In genomic region chr15:91971846-91972245, GRCm38 (mm10) we compare ENCODE assay signal across 22 mouse cellular contexts.
DNase-seq lines count a peak whose midpoint lies in the region; ATAC-seq lines count a peak whose summit lies in the region.
"Had no signal": no experiment of that assay in that cellular context is flagged by ENCODE, and none has a peak within 500 bp of the region (broad histone marks: within the 10 kb centered on the region; RNA-seq: fewer than 3 reads in every experiment).

No protein-coding gene starts in this region.

- 0 out of 2 replicates have a peak overlapping the region, but pooled peaks have one; percentile 7 for H3K4me2 ChIP-seq in heart, embryonic 14.5 days (ENCODE audit: low read length)
- H3K4me2 ChIP-seq in neural tube, embryonic 11.5 days (ENCODE audit: low read depth) = no peak overlapping the region
- H3K4me2 ChIP-seq: forebrain, embryonic 12.5 days; kidney, embryonic 15.5 days had no signal

- no peaks in the 10 kb centered on the region for H3K4me1 ChIP-seq in heart, embryonic 14.5 days (ENCODE audit: control insufficient read depth in 2 of 2, insufficient read depth in 2 of 2, low read length in 2 of 2)
- no peaks in the 10 kb centered on the region for H3K4me1 ChIP-seq in neural tube, embryonic 11.5 days (ENCODE audit: control insufficient read depth, insufficient read depth, low read length)
- H3K4me1 ChIP-seq: kidney, embryonic 15.5 days had no signal

- H3K9me3 ChIP-seq in heart, embryonic 14.5 days (ENCODE audit: control insufficient read depth, low read length) = no peaks in the 10 kb centered on the region
- H3K9me3 ChIP-seq in neural tube, embryonic 11.5 days (ENCODE audit: control insufficient read depth, low read length) = no peaks in the 10 kb centered on the region
- H3K9me3 ChIP-seq: forebrain, embryonic 12.5 days; kidney, embryonic 15.5 days; limb, embryonic 10.5 days had no signal

- WGBS in heart, embryonic 14.5 days = 26% methylated on average over 5 of the region's 5 CpGs
- 31% methylated on average over 5 of the region's 5 CpGs for WGBS in neural tube, embryonic 11.5 days

- no peaks in the 10 kb centered on the region for H3K36me3 ChIP-seq in heart, embryonic 14.5 days (ENCODE audit: control insufficient read depth, insufficient read depth, low read length)
- H3K36me3 ChIP-seq in neural tube, embryonic 11.5 days (ENCODE audit: control insufficient read depth, insufficient read depth, low read length) = no peaks in the 10 kb centered on the region
- H3K36me3 ChIP-seq: forebrain, embryonic 12.5 days; kidney, embryonic 15.5 days; limb, embryonic 10.5 days had no signal

- DNase-seq in embryo, embryonic 10 days (ENCODE audit: low spot score) = peak; percentile 12
- no peak for DNase-seq in embryo, embryonic 10.5 days (ENCODE audit: low spot score)
- no peak for DNase-seq in heart, postnatal 36 days
- peak; percentile 17 for DNase-seq in neural tube, embryonic 11.5 days (ENCODE audit: low spot score)
- DNase-seq in neural tube, embryonic 10.5 days (ENCODE audit: extremely low spot score, low spot score) = no peak
- no peak for DNase-seq in spleen, postnatal 36 days (ENCODE audit: low spot score in 2 of 2)
- no peak for DNase-seq in yolk sac, embryonic 10.5 days (ENCODE audit: low spot score)
- DNase-seq: adrenal gland, adult 8-10 months; cerebellum, adult 9-11 months; gastrocnemius, postnatal 25 days; heart, adult 2 months; heart, postnatal 10 days; kidney, postnatal 4 days; liver, postnatal 0 days; lung, postnatal 10 days had no signal

- H3K9ac ChIP-seq in heart, embryonic 14.5 days (ENCODE audit: low read length) = no peak overlapping the region
- H3K9ac ChIP-seq in neural tube, embryonic 11.5 days (ENCODE audit: low read length) = no peak overlapping the region
- H3K9ac ChIP-seq: forebrain, embryonic 12.5 days; kidney, embryonic 15.5 days; liver, postnatal 0 days had no signal

- no peaks in the 10 kb centered on the region for H3K27me3 ChIP-seq in heart, embryonic 14.5 days (ENCODE audit: control insufficient read depth, insufficient read depth, low read length)
- H3K27me3 ChIP-seq in neural tube, embryonic 11.5 days (ENCODE audit: control insufficient read depth, insufficient read depth, low read length) = no peaks in the 10 kb centered on the region
- H3K27me3 ChIP-seq: kidney, embryonic 15.5 days had no signal

- ATAC-seq in heart, embryonic 14.5 days (ENCODE audit: insufficient number of reproducible peaks, insufficient read depth, low FRiP score, low read depth) = no peak
- no peak for ATAC-seq in neural tube, embryonic 11.5 days (ENCODE audit: insufficient read depth, low FRiP score, low TSS enrichment)
- ATAC-seq: intestine, embryonic 16.5 days; liver, postnatal 0 days; Patski had no signal

- no peak overlapping the region for H3K27ac ChIP-seq in heart, embryonic 14.5 days (replicated peaks in 1 of 2; ENCODE audit: control insufficient read depth in 1 of 2, insufficient read depth in 1 of 2, low read depth in 2 of 2, low read length in 2 of 2)
- no peak overlapping the region for H3K27ac ChIP-seq in neural tube, embryonic 11.5 days (ENCODE audit: low read depth, low read length)
- H3K27ac ChIP-seq: forebrain, embryonic 12.5 days; heart, adult 2 months; kidney, embryonic 15.5 days; limb, embryonic 10.5 days; stomach, postnatal 0 days had no signal

- H3K4me3 ChIP-seq in heart, embryonic 14.5 days (ENCODE audit: control insufficient read depth in 1 of 2, insufficient read depth in 1 of 2, low read depth in 1 of 2, low read length in 2 of 2) = no peak overlapping the region
- no peak overlapping the region for H3K4me3 ChIP-seq in neural tube, embryonic 11.5 days (ENCODE audit: low read depth, low read length)
- H3K4me3 ChIP-seq: forebrain, embryonic 12.5 days; heart, adult 2 months; kidney, embryonic 15.5 days; limb, embryonic 10.5 days had no signal

- intact Hi-C loops in heart, postnatal 36 days (cut with DNase I) = no loop called here

Comparison
In these comparisons a context has a peak if more than half of its experiments do, and no peak if none do; other contexts are left out.
1. DNase-seq: peak in embryo, embryonic 10 days (single experiment) and neural tube, embryonic 11.5 days (single experiment); none in embryo, embryonic 10.5 days (single experiment), heart, postnatal 36 days (0 of 2), neural tube, embryonic 10.5 days (single experiment), spleen, postnatal 36 days (0 of 2) and yolk sac, embryonic 10.5 days (single experiment).